Mouse (Mus musculus) cerebellum, adult 9-10 months (tissue): ENCODE measurements around the gene Fdxacb1.

Experiments
- DNase-seq: peaks from one replicate; pipeline ENCODE4 v3.0.0; 2022

Gene Fdxacb1

DNA sequence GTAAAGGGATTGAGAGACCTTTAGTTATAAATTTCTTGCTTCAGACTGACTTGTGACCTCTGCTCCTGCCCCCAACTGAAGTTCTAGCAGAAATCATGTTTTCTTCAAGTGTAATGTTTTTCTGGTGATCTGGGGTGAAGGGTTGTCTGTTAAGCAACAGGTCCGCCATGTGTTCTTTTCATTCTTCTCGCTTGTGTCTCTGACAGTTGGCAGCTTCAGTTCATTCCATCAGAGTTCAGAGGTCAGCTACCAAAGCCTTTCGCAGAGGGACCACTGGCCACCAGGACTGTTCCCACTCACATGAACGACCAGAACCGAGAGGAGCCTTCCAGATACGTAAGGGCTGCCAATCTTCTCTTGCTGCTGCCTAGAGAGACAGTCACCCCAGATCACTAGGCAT, 40.4 kb downstream of the Fdxacb1 start:
- no peak for DNase-seq

DNA sequence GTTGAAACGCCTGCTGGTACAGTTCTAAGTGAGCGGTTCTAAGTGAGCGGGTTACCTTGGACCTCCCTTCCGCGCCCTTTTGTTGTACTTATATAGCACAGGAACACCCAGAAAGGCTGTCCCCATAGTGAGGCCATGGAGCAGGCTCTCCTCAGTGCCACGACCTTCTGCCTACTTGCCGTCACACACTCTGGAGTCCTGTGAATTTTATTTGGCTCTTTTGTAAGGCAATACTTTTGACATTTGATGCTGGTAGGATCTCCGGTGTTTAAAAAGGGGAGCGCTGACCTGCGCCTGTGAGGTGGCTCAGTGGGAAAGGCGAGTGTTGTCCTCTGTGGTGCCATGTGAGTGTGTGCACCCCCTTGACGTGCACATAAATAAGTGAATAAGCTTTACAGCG, 41.1 kb downstream of the Fdxacb1 start:
- no peak for DNase-seq

DNA sequence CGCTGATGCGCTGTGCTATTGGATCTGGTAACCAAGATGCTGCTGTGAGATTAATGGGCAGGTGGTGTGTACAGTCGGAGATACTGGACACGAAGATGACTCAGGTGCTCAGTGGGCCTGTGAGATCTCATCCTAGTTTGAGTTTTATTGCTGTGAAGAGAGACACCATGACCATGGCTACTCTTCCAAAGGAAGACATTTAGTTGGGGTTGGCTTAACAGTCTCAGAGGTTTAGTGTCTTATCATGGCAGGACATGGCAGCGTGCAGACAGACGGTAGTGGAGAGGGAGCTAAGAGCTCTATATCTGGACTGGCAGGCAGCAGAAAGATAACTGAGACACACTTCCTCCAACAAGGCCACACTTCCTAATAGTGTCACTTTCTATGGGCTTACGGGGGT, 43.2 kb downstream of the Fdxacb1 start:
- no peak for DNase-seq

DNA sequence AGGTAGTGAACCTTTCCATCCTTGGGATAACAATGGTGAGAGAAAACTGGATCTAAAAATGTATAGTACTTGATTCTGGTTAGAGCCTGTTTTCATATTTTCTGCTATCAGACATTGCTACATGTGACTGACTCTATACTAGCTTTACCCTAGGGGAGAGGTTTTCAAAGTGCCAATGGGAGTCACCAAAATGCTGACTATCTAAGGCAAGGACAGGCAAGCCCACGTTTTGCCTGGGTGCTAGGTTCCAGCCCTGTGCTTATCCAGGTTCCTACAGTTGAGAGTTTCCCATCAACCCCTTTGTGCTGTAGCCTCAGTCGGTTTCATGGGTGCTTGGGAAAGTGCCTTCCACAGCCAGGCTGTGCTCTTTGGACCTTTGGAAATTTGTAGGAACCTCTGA, 43.7 kb downstream of the Fdxacb1 start:
- DNase-seq, result no peak

DNA sequence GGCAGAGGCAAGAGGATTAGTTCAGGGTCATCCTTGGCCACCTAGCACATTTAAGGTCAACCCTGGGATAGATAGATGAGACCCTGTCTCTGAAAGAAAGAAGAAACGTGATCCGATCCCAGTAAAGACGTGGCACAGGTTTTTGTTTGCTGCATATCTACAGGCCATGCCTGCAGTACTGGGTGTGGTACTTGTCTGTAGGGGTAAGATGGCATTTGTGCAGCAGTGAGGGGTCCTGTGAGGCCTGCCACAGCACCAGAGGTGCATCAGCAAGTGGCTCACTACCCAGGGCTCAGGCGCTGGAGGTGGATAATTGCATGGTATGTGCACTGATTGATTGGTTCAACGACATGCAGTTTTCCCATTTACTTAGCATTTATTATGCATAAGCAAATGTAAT, 45.8 kb downstream of the Fdxacb1 start:
- DNase-seq, result no peak

DNA sequence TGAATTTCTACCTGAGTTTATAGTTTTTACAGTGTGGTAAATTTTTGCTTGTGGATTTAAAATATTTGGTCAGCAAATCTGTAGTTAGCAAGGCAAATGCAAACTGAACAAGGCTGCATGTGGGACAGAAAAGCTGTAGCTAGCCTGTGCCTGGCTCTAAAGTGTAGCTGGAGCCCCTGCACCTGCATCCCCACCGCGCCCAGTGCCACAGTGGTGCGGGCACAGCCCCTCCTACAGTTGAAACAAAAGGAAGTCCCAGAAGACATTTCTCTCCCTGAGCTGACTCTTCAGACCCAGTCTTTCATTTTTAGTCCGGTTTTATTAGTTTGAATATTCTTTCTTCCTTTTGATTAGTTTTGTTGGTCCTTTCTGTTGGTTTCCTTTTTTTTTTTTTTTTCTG, 47.6 kb downstream of the Fdxacb1 start:
- DNase-seq, result no peak

DNA sequence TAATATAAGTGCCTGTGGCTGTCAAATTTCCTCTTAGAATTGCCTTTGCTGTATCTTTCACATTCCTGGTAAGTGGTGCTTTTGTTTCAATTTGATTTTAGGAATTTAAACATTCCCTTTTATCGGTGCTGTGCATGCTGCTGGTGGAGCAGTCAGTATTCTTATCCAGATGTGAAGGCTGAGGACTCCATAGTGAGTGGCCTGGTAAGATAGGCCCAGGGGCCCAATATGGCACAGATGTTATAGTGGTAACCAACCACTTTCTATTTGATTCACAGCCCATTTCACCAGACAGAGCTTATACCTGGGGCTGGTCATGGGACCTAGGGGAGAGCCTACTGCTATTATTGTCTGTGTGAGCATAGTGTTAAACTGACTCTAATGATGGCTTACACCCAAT, 48.5 kb downstream of the Fdxacb1 start:
- DNase-seq, result no peak

DNA sequence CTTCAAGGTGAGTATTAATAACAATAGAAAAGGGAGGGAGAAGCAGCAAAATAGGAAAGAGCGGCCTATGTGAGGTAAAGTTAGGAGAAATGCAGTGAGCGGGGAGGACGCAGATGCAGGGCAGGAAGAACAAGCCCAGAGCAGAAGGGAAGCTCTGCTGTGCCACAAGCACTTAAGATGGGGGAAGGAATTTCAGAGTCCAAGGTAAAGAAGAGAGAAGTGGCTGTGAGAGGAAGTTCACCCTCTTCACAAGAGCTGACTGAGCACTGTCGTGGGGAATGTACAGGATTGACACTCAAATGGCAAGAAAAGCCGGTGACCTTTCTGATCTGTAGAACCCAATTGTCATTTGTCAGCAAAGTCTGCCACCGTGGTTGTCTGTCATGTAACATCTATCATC, 50.0 kb downstream of the Fdxacb1 start:
- DNase-seq, result no peak

DNA sequence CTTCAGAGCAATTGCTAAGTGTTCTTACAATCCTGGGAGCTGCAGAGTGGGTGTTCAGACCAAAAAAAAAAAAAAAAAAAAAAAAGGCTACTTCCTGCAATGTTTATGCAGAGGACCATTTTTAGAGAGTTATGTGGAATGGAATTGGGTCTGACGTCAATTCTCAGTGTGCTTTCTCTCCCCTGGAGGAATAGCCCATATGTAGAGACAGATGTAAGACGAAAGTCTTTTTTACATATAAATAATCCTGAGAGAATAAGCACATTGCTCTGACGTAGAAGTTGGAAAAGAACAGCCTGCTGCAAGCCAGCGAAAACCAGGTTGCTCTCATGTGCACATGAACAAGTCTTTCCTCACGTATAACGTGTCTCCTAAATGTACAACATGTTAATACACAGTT, 51.7 kb downstream of the Fdxacb1 start:
- no peak for DNase-seq

DNA sequence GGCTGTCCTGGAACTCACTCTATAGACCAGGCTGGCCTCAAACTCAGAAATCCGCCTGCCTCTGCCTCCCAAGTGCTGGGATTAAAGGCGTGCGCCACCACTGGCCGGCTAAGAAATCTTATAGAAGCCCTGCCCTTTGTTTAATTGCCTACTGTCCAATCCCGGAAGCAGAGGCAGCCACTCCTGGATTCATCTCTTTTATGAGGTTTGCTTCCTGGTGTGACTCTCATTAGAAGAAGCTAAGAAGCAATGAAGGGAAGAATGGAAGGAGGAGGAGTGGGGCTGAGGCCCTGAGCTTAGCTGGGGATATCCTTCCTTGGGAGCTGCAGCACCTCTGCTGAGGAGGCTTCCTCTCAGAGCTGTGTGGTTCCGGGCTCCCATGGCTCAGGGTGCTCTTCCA, 53.6 kb downstream of the Fdxacb1 start:
- no peak for DNase-seq

DNA sequence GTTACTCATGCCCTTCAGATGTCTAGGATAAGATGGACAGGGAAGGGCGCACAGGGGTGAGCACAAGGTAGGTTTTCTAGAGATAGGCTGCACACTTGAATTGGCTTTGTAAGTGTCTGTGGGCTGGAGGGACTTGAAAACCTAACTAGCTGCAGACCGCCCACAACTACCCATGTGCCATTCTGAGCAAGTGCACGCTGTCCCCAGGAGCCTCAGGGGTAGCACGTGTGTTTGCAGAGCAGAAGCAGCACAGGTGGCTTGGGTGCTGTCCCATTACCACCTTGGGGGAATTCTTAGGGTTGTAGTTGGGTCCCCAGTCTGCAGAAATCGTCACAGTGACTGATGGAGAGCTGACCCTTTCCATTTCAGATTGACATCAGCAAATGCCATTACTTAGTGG, 54.2 kb downstream of the Fdxacb1 start:
- no peak for DNase-seq
